Mouse (Mus musculus) kidney, adult 18-20 months (tissue): Measurements from ENCODE around the gene Gm5141.
"Not testable (repeated sequence)": the region's sequence is repeated elsewhere in the genome, so short reads cannot be mapped to it uniquely, and the experiment has no call there.

Experiments
- DNase-seq: peaks from one replicate; pipeline ENCODE4 v3.0.0; 2021

Gm5141 gene

DNA sequence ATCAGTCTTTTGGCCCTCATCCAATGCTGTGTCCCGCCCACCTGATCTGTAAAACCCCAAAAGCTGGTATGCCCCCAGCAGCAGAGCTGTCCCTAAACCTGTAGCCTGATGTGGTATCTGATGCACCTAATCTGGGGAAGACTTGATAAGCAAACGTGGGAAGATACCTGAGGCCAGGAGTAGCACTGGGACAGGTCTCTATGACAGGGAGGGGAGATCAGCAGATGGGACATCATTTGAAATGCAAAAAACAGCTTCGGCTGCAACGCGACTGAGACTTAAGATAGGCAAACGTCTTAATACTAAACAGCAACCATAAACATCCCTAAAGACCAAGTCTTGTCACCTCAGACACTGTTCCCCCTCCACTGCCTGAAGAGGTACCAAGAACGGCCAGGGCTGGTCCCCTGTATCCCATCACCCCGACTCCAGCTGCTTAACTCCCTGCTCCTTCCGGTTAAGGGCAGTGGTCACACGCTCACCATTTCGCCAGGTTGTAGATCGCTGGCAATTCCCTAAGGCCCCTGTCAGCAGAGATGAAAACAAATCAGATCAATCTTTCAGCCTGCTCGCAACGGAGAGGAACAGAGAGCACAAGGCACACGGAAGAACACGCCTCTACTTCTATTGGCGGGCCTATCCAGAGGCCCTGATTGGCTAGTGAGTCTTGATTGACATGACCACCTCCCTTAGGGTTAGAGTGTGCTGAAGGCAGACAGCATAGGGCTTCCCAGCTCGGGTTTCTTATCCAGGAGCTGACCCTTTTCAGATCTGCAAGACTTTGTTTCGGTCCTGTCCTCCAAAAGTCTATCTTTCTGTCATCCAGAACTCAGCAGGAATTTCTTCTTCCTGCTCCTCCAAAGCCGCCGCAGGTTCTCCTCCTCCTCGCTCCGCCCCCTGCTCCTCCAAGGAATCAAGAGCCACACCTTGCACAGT, at the start of gene Gm5141:
Gm5141 (minus strand) TSS at position 610 of the 936 bp plus-strand sequence.
- peak; percentile 72 for DNase-seq

DNA sequence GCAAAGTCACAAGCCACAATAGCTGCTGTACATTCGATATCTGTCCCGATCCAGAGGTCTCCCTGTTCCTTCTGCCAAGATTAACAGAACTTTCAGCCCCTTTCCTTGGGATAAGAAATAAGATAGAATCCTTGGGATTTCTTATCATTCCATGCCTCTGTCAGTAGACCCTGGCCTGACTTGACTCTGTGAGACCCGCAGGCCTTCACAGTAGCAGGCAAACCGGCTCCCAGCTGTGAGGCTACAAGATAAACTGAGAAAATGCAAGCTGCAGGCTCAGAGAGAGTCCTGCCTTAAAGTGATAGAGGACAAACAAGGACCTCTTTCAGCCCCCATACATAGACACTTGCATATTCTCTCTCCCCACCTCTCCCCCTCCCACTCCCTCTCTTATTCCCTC, 47.7 kb upstream of the Gm5141 start:
- no peak for DNase-seq

DNA sequence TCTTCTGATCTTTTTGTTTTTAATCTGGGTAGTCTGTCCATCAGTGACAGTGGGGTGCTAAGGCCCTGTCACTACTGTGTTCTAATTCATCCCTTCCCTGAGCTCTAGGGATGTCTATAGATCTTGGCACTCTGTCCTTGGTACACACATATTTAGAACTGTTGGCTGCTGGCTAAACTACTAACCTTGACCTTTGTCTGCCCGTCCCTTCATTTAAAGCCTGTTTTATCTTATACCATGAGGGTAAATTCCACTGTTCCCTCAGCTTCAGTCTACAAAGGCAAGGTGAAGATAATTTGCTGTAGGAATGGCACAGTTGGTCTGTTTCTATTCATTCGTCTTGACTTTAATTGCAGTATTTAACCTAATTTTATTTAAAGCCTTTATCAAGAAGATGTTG, 46.6 kb upstream of the Gm5141 start:
- DNase-seq: no peak

DNA sequence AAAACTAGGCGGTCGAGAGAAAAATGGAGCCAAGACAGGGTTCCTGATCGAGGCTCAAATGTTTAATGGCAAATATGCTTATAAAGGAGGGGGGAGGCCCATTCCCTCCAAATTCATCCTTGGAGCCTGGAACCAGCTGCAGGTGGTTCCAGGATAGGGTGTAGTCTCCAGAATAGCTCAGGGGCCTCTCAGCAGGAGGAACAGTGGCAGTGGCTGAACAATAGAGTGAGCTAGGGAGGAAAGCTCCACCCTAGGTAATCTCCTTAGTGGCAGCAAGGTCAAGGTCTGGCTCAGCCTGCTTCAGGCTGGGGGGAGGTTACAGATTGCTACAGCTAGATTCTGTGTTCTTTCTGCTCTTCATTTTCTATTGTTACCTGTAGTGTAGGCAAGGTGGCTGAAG, 30.1 kb upstream of the Gm5141 start:
- not testable (repeated sequence) for DNase-seq

DNA sequence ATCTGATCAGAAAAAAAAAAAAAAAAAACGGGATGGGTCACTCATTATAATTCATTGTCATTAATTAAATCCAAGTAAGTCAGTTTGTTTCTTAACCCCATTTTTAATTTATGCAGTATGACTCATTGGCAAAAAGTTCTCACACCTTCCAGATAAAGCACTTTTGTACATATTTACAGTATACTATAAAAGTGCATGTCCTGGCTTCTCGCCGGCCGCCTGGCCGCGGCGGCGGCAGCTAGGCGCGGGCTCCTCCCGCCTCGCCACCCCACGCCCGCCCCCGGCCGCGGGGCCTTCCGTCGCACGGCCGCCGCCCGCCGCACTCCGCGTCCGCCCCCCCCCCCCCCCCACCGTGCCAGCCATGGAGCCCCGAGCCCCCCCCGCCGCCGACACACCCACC, 27.1 kb upstream of the Gm5141 start:
- no peak for DNase-seq

DNA sequence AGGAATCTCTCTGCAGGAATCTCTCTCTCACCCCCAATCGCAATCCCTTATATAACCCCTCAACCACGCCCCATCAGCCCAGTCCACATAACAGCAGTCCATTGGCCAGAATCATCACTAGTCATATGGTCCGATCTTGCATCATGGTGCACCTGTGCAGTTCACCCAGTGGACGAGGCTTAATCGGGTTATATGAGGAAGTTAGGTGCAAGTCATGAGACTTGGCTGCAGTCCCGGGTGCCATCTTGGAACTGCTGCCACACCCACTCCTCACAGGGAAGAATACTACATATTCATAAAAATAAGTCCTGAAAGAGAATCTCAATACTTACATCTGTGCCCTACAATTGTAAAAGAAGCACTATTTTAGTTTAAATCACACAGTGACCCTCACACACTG, 22.4 kb upstream of the Gm5141 start:
- not testable (repeated sequence) for DNase-seq

DNA sequence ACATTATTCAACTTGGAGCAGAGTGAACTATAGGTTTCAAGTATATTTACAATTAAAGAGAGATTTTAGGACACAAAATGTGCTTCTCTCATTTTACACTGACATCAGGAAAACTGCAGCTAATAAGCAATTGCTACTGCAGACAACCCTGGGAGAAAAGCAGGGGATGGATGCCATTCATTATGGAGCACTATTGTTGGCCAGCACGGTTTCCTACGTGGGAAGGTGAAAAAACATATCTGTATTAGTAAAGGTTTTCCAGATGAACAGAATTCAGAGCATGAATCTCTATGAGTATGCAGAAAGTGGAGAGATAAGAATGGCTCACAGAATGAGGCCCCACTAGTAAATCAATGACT, 506 bp upstream of the Gm5141 start:
- DNase-seq: not testable (repeated sequence)

DNA sequence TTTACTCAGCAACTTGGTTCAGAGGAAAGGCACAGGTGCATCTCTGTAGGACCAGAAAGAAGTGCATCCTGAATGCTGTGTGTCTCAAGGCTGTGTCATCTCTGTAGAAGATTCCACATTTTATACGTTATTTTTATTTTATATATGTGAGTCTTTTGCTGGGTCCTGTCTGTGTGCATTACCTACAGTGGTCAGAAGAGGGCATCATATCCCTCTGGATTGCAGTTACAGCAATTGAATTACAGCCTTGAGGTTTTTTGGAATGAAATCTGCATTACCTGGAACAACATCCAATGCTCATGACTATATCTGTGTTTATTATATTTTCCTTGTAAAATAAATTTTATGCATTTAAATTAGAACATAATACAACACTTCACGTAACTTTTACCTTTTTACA, 21.8 kb downstream of the Gm5141 start:
- peak; percentile 21 for DNase-seq

DNA sequence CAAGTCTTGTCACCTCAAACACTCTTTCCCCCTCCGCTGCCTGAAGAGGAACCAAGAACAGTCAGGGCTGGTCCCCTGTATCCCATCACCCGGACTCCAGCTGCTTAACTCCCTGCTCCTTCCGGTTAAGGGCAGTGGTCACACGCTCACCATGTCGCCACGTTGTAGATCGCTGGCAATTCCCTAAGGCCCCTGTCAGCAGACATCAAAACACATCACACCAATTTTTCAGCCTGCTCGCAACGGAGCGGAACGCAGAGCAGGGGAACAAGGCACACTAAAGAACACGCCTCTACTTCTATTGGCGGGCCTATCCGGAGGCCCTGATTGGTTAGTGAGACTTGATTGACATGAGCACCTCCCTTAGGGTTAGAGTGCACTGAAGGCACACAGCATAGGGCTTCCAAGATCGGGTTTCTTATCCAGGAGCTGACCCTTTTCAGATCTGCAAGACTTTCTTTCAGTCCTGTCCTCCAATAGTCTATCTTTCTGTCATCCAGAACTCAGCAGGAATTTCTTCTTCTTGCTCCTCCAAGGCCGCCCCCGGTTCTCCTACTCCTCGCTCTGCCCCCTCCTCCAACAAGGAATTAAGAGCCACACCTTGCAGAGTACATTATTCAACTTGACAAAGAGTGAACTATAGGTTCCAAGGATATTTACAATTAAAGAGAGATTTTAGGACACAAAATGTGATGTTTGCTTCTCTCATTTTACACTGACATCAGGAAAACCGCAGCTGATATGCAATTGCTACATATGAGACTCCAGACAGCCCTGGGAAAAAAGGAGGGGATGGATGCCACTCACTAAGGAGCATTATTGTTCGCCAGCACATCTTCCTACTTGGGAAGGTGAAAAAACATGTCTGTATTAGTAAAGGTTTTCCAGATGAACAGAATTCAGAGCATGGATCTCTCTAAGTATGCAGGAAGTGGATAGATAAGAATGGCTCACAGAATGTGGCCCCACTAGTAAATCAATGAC, 24.9 kb downstream of the Gm5141 start, which contains the start of gene Platr25:
Platr25 (minus strand) TSS at position 278 of the 984 bp plus-strand sequence.
- peak; percentile 64 for DNase-seq

DNA sequence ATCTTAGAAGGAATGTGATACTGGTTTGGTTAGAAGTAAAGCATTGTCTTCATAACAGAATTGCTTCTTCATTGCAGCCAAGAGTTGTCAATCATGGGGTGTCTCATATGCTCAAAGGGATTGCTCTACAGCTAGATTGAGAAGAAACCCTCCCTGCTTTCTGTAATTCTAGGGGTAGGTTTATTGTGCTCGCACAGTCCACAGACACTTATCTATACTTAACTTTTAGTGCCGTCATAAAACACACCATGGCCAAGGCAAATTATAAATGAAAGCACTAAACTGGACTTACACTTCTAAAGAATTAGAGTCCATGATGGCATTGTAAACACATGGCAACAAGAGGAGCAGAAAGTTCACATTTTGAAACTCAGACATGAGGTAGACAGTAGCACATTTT, 52.3 kb downstream of the Gm5141 start:
- DNase-seq: no peak
